Mouse (Mus musculus): ENCODE results near the gene Imp3.

DNA sequence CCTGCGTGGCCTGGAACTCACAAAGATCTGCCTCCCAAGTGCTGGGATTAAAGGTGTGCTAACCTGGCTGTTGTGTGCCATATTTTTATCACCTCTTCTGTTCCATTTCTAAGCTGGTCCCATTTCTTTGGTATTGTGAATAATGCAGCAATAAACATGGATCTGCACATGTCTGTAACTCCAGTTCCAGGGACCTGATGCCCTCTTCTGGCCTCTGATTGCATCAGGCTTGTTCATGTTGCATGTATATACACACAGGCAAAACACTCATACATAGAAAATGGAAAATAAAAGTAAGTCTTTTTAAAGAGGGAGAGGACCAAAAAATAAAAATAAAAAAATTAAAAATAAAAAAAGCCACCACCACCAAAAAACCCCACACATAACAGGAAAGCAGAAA is 16.3 kb downstream of the Imp3 start:
- TF ChIP-seq MAFK (IDR thresholded peaks at IDR 0.05; ENCODE audit: insufficient read depth, low read depth, low read length) (no peak), ZNF384 (IDR thresholded peaks at IDR 0.05; ENCODE audit: low read depth, low read length) (no peak), ZC3H11A (IDR thresholded peaks at IDR 0.05; ENCODE audit: borderline replicate concordance, low read depth, low read length) (no peak), CHD2 (IDR thresholded peaks at IDR 0.05; ENCODE audit: low read depth, low read length) (no peak)

Data from ES-E14 (cell line).